Mouse (Mus musculus) olfactory bulb, adult 2 months (tissue): ENCODE measurements around the gene Gramd1c. TPM values are rescaled to one million over a fixed set of nuclear protein-coding genes. Genes with fewer than 3 reads are reported as not detected.

Experiments used
- H3K27ac ChIP-seq: fragments of 200-500 bp; 2 replicates; pipeline ENCODE4 v1.5.1; 2012; ENCODE audit warnings: low read depth, low read length; ENCODE audit not compliant: insufficient read depth
- H3K4me1 ChIP-seq: fragments of 200-500 bp; 2 replicates; pipeline ENCODE4 v1.6.1; 2012; ENCODE audit warnings: low read length; ENCODE audit not compliant: control insufficient read depth, insufficient read depth
- H3K4me3 ChIP-seq: fragments of 200-500 bp; 2 replicates; pipeline ENCODE4 v1.5.1; 2012; ENCODE audit warnings: mild to moderate bottlenecking, low read depth, low read length, moderate library complexity; ENCODE audit not compliant: insufficient read depth
- CTCF ChIP-seq: fragments of 200-500 bp; IDR thresholded peaks from 2 replicates; pipeline ENCODE4 v1.5.1; 2012; ENCODE audit warnings: low read depth, mild to moderate bottlenecking, low read length, moderate library complexity; ENCODE audit not compliant: insufficient read depth
- POLR2A ChIP-seq: fragments of 200-500 bp; IDR thresholded peaks from 2 replicates; pipeline ENCODE4 v1.6.1; 2012; ENCODE audit warnings: mild to moderate bottlenecking, low read depth, low read length, moderate library complexity; ENCODE audit not compliant: insufficient read depth
- WGBS: fragments of 180-500 bp; shearing (Covaris S2); methylation state at CpG from one replicate; pipeline ENCODE4 v1.1.7; 2018; 5-methylcytosine and 5-hydroxymethylcytosine counted together
- polyA plus RNA-seq: library from polyadenylated mRNA; stranded (reverse); fragments of >200 nt; gene quantifications from 2 replicates; pipeline ENCODE4 v1.2.4, GENCODE M21; 2012; ENCODE audit warnings: low replicate concordance; ENCODE audit not compliant: missing spikeins, insufficient read depth, insufficient read length

The Gramd1c gene
- polyA plus RNA-seq, 1 experiment = not detected

- 97% methylated on average over 2 of the region's 2 CpGs for WGBS
- no peak overlapping the region for H3K4me3 ChIP-seq
- no peaks in the 10 kb centered on the region for H3K4me1 ChIP-seq
- TF ChIP-seq CTCF (no peak), POLR2A (no peak)
- H3K27ac ChIP-seq = no peak overlapping the region
Measured at GRCm38 (mm10) chr16:43972391-43972790, 90.8 kb downstream of the Gramd1c start.

- no peak for TF ChIP-seq POLR2A
- no peak for TF ChIP-seq CTCF
- H3K4me1 ChIP-seq = no peaks in the 10 kb centered on the region
- H3K27ac ChIP-seq = no peak overlapping the region
- 98% methylated on average over 9 of the region's 9 CpGs for WGBS
- no peak overlapping the region for H3K4me3 ChIP-seq
Measured at GRCm38 (mm10) chr16:43971741-43972140, 91.4 kb downstream of the Gramd1c start.

- H3K4me1 ChIP-seq = no peaks in the 10 kb centered on the region
- 97% methylated on average over 11 of the region's 11 CpGs for WGBS
- TF ChIP-seq CTCF (no peak), POLR2A (no peak)
- H3K27ac ChIP-seq = no peak overlapping the region
- H3K4me3 ChIP-seq = no peak overlapping the region
Measured at GRCm38 (mm10) chr16:43971189-43971588, 92.0 kb downstream of the Gramd1c start.

GRCm38 (mm10) chr16:43970426-43970825 is 92.7 kb downstream of the Gramd1c start:
- WGBS = 90% methylated on average over 3 of the region's 3 CpGs
- Histone ChIP-seq H3K4me1 (no peaks in the 10 kb centered on the region), H3K4me3 (no peak overlapping the region), H3K27ac (no peak overlapping the region)
- TF ChIP-seq POLR2A (no peak), CTCF (no peak)

GRCm38 (mm10) chr16:43965781-43966389 is 97.3 kb downstream of the Gramd1c start:
- no peak for TF ChIP-seq CTCF
- no peak for TF ChIP-seq POLR2A
- H3K4me3 ChIP-seq = no peak overlapping the region
- 59% methylated on average over 13 of the region's 13 CpGs for WGBS
- no peak overlapping the region for H3K27ac ChIP-seq
- no peaks in the 10 kb centered on the region for H3K4me1 ChIP-seq

GRCm38 (mm10) chr16:43963780-43964179 is 99.4 kb downstream of the Gramd1c start:
- H3K27ac ChIP-seq = no peak overlapping the region
- H3K4me3 ChIP-seq = no peak overlapping the region
- 64% methylated on average over 3 of the region's 3 CpGs for WGBS
- TF ChIP-seq POLR2A (no peak), CTCF (no peak)
- H3K4me1 ChIP-seq = no peaks in the 10 kb centered on the region

GRCm38 (mm10) chr16:43963291-43963690 is 99.9 kb downstream of the Gramd1c start:
- TF ChIP-seq POLR2A = no peak
- TF ChIP-seq CTCF = no peak
- Histone ChIP-seq H3K4me3 (no peak overlapping the region), H3K27ac (no peak overlapping the region), H3K4me1 (no peaks in the 10 kb centered on the region)
- WGBS = 93% methylated on average over 9 of the region's 9 CpGs

- TF ChIP-seq POLR2A (no peak), CTCF (no peak)
- Histone ChIP-seq H3K4me1 (no peaks in the 10 kb centered on the region), H3K27ac (no peak overlapping the region), H3K4me3 (no peak overlapping the region)
- WGBS = 85% methylated on average over 4 of the region's 4 CpGs
Measured at GRCm38 (mm10) chr16:43958038-43958437, 105.1 kb downstream of the Gramd1c start.

GRCm38 (mm10) chr16:43954913-43955312 is 108.2 kb downstream of the Gramd1c start:
- WGBS = 87% methylated on average over 6 of the region's 6 CpGs
- Histone ChIP-seq H3K4me3 (no peak overlapping the region), H3K27ac (no peak overlapping the region), H3K4me1 (no peaks in the 10 kb centered on the region)
- TF ChIP-seq POLR2A = no peak
- TF ChIP-seq CTCF = no peak
